Mouse (Mus musculus): ENCODE data around the gene Gm28308.

Gene Gm28308

GRCm38 (mm10) chr6:52183311-52184080, 29.6 kb downstream of the Gm28308 start:
- DNase-seq (ENCODE audit: low spot score) = peak; percentile 75

- DNase-seq (ENCODE audit: low spot score) = no peak
These were observed 30.3 kb downstream of the Gm28308 start for GRCm38 (mm10) chr6:52182793-52183192.

- no peak for DNase-seq (ENCODE audit: low spot score)
These were observed 31.1 kb downstream of the Gm28308 start for GRCm38 (mm10) chr6:52182030-52182429.

GRCm38 (mm10) chr6:52180726-52181125, 32.4 kb downstream of the Gm28308 start:
- no peak for DNase-seq (ENCODE audit: low spot score)

GRCm38 (mm10) chr6:52180213-52180710, 32.9 kb downstream of the Gm28308 start:
- no peak for DNase-seq (ENCODE audit: low spot score)

- no peak for DNase-seq (ENCODE audit: low spot score)
These were observed 33.4 kb downstream of the Gm28308 start for GRCm38 (mm10) chr6:52179690-52180089.

- no peak for DNase-seq (ENCODE audit: low spot score)
These were observed 34.0 kb downstream of the Gm28308 start for GRCm38 (mm10) chr6:52178918-52179665.

GRCm38 (mm10) chr6:52177806-52178205, 35.3 kb downstream of the Gm28308 start:
- DNase-seq (ENCODE audit: low spot score) = no peak

GRCm38 (mm10) chr6:52177061-52177735, 35.9 kb downstream of the Gm28308 start, which contains the start of gene 5730596B20Rik:
Gene 5730596B20Rik, plus strand, starts transcription at chr6:52177498.
- peak; percentile 78 for DNase-seq (ENCODE audit: low spot score)

- no peak for DNase-seq (ENCODE audit: low spot score)
These were observed 36.7 kb downstream of the Gm28308 start for GRCm38 (mm10) chr6:52176391-52176790.

GRCm38 (mm10) chr6:52175864-52176263, 37.3 kb downstream of the Gm28308 start:
- no peak for DNase-seq (ENCODE audit: low spot score)

- peak; percentile 74 for DNase-seq (ENCODE audit: low spot score)
These were observed 38.0 kb downstream of the Gm28308 start for GRCm38 (mm10) chr6:52174968-52175751.

GRCm38 (mm10) chr6:52173648-52174047, 39.5 kb downstream of the Gm28308 start:
- DNase-seq (ENCODE audit: low spot score) = no peak

GRCm38 (mm10) chr6:52172501-52172900, 40.6 kb downstream of the Gm28308 start:
- DNase-seq (ENCODE audit: low spot score) = peak; percentile 89

GRCm38 (mm10) chr6:52171938-52172337, 41.2 kb downstream of the Gm28308 start:
- DNase-seq (ENCODE audit: low spot score) = peak; percentile 24

- DNase-seq (ENCODE audit: low spot score) = peak; percentile 38
These were observed 41.8 kb downstream of the Gm28308 start for GRCm38 (mm10) chr6:52171331-52171730.

- DNase-seq (ENCODE audit: low spot score) = no peak
These were observed 42.3 kb downstream of the Gm28308 start for GRCm38 (mm10) chr6:52170898-52171223.

GRCm38 (mm10) chr6:52170166-52170897, 42.8 kb downstream of the Gm28308 start:
- peak; percentile 32 for DNase-seq (ENCODE audit: low spot score)

- peak; percentile 20 for DNase-seq (ENCODE audit: low spot score)
These were observed 43.5 kb downstream of the Gm28308 start for GRCm38 (mm10) chr6:52169499-52170165.
